Mouse (Mus musculus) megakaryocyte progenitor cell, adult 5-6 weeks (primary cell): Measurements from ENCODE around the gene Gm29427. TPM values are rescaled to one million over a fixed set of nuclear protein-coding genes. Genes with fewer than 3 reads are reported as not detected.

Experiments used
- ATAC-seq: replicated peaks from 2 replicates; pipeline ENCODE4 v1.8.0; 2016; ENCODE audit warnings: mild to moderate bottlenecking, moderate TSS enrichment, inconsistent platforms; ENCODE audit not compliant: poor library complexity
- total RNA-seq, 2 experiments: library from RNA; stranded (forward) in 1 of 2; stranded (reverse) in 1 of 2; fragments of 157-497, 149-512 nt in 1 of 2; fragments of 200-1000 nt in 1 of 2; gene quantifications; 2 replicates each; pipeline versions ENCODE4 v1.2.3 to v1.2.4; 2015 to 2017

Gm29427 gene
- total RNA-seq, 2 experiments from 2014 or later = not detected

- ATAC-seq = peak; percentile 48
Observed at GRCm38 (mm10) chr1:130732706-130733658, 17.4 kb upstream of the Gm29427 start.

DNA sequence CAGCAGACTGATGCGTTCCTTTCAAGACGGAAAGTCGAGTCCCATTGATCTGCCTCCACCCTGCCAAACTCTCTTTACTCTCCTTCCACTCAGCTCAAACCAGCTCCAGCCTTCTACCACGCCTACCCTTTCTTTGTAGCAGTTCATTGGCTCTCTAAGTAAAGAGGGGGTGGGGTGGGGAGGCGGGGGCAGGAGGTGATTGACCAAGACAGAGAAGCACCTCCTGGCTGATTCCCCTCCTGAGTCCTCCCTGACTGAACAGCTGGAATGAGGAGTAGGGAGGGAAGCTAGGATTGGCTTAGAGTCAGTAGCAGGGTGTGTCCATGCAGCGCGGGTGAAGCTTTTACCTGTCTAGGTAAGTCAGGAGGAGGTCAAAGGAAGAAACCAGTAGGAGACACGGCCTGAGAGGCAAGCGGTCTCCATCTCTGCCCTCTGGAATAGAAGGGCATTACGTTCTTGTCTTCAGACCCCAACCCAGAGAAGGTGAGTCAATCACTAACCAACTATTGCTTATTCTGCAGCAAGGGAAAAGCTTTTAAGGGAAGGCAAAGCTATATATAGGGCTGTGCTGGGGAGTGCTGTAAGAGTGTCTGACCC is 16.2 kb upstream of the Gm29427 start, which contains the start of gene AA986860:
Gene AA986860 (plus strand): TSS at position 236 of the 597 bp plus-strand sequence.
- peak; percentile 55 for ATAC-seq

GRCm38 (mm10) chr1:130729153-130729552 is 13.6 kb upstream of the Gm29427 start, which contains the start of gene Pfkfb2:
TSS of gene Pfkfb2 (minus strand) at chr1:130729253.
- ATAC-seq = no peak

DNA sequence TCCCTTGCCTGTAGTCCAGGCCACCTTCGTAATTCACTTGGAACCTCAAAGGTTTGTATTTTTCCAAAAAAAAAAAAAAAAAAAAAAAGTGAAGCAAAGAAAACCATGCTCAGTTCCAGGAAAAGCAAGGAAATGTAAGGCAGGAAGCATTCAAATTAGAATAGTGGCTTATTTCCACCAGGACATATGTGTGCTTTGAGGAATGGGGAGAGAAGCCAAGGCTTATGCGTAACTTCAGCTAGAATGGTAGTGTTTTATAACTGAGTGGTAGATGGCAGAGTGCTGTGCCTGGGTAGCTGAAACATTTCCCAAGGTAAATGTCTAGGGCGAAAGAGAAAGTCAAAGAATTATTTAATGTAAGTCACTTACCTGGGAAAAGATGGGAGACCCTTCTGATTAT is 13.1 kb upstream of the Gm29427 start:
- no peak for ATAC-seq

- no peak for ATAC-seq
Observed at GRCm38 (mm10) chr1:130728070-130728469, 12.5 kb upstream of the Gm29427 start.

DNA sequence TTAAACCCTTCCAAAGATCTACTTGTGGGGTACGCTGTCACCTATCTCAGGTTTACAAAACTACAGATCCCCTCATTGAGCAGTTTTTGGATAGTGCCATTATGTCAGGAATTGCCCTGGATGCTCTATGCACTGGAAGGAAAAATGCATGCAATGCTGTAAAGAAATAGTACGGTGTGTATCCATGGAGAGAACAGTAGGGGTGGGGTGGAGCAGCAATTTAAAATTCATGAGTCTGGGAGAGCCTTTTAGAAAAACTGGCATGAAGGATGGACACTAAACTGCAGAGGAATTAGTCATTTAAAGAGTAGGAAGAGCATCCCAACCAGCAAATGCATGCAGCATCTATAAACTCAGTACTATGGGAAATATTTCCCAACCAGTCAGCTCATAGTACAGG is 10.8 kb upstream of the Gm29427 start:
- no peak for ATAC-seq

DNA sequence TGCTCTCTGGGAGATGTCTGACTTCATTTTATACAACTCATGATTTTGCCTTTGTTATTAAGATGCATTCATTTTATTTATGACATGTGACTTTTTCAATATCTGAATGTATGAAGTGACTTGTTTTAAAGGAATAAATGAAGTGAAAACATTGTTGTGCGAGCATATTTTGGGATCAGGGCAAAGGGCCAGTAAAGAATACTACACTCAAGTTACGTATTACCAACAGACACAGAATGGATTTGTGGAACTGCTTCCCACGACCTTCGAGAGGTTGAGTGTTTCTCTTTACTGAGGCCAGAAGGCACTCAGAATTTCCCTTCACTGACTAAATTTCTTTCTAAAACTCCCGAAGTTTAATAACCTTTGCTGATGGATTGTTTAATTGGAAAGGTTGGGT is 8.6 kb upstream of the Gm29427 start:
- ATAC-seq = no peak

- peak; percentile 71 for ATAC-seq
Observed at GRCm38 (mm10) chr1:130717291-130717871, 1.8 kb upstream of the Gm29427 start, which contains the start of gene Yod1. TSS of gene Yod1 (plus strand) at chr1:130717327.

- peak; percentile 3; the same call in 1 of the 2 replicates for ATAC-seq
Observed at GRCm38 (mm10) chr1:130716513-130717290, 1.1 kb upstream of the Gm29427 start.

DNA sequence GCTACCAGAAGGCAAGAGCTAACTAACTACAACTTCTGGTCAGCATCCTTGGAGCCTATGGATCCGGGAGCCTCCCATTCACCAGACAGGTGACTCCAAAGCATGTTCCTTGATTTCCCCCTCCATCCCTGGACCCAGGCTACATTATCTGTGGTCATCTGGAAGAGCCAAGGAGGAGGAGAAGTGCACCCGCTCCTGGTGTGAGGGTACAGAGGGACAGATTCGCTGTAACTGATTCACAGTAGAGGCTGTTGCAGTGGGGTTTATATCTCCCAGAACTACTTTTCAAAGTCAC is 566 bp upstream of the Gm29427 start:
- ATAC-seq = no peak

GRCm38 (mm10) chr1:130714046-130714445 is 1.6 kb downstream of the Gm29427 start:
- no peak for ATAC-seq

DNA sequence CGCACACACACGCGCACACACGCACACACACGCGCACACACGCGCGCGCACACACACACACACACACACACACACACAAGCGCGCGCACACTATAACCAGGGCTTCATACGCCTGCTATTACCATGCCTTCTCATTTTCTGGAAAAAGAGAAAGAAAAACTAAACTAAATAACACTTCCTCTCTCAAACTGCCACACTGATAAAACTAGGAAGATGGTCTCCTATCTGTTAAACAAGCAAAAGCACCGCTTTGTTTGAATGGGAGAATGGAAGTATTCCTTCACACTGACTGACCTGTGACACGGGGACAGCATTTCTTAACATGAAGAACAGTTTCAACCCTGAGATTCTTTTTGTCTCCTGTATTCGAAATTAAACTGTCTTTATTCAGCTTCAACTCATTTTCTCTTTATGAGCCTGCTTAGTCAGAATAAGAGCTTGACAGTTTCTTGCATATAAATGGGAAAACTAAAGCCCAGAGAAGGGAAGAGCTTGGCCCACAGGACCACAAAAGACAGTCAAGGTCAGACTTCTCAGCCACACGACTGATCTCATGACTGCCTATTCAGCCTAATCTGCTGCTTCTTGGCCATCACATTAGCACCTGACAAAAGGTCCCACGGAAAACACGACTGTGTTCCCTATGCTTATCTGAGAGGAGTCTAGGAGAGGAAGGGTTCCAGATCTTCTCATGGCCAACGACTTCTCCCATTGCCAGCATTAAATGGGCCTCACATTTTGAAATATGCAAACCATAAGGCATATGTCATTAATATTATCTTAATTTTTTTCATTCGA is 5.1 kb downstream of the Gm29427 start:
- ATAC-seq = peak; percentile 21; the same call in 1 of the 2 replicates

DNA sequence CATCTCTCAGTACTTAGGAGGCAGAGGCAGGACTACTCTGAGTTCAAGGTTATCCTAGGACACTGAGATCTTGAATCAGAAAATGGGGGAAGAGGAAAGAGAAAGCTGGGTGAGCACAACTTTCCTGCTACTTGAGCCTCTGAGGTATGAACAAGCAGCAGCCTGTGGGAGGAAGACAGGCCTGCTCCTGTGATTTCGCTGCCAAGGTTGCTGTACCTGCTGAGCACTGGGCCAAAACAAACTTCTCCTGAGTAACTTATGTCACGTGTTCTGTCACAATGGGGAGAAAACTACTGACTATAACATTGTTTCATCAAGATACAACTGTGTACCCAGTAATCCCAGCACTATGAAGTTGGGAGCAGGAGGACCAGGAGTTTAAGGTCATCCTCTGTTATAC is 12.0 kb downstream of the Gm29427 start:
- no peak for ATAC-seq

GRCm38 (mm10) chr1:130701976-130702375 is 13.6 kb downstream of the Gm29427 start:
- no peak for ATAC-seq

GRCm38 (mm10) chr1:130699937-130700633 is 15.5 kb downstream of the Gm29427 start:
- ATAC-seq = peak; percentile 61

GRCm38 (mm10) chr1:130698601-130699000 is 17.0 kb downstream of the Gm29427 start:
- no peak for ATAC-seq

- no peak for ATAC-seq
Observed at GRCm38 (mm10) chr1:130683905-130684304, 31.7 kb downstream of the Gm29427 start.

- ATAC-seq = no peak
Observed at GRCm38 (mm10) chr1:130681656-130682413, 33.8 kb downstream of the Gm29427 start.

DNA sequence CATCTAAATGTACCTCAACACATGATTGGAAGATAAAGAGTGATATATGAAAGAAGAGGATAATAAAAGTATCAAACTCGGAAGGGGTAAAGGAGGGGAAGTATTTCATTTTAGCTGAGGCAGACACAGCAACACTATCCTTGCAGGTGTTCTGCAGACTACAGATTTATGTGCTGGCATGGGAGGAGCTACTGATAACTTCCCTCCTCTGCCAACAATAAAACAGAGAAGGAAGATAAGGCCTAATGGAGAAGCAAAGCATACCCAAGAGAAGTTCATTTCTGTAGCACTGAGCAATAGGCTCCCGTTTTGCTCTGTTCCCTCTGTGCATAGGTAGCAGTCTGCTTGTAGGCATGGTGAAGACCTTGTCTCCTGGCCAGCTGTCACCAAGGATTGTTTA is 34.5 kb downstream of the Gm29427 start:
- peak; percentile 57; the same call in 1 of the 2 replicates for ATAC-seq
